Mouse (Mus musculus) lung, embryonic 14.5 days (tissue): ENCODE results near the gene Cfap46. TPM values are rescaled to one million over a fixed set of nuclear protein-coding genes. Genes with fewer than 3 reads are reported as not detected.

Source experiments
- ATAC-seq: fragments of 200-750 bp; cut with Nextera tagmentation; 2 replicates; pipeline ENCODE4 v1.8.0; 2017; ENCODE audit warnings: mild to moderate bottlenecking, moderate TSS enrichment, moderate library complexity; ENCODE audit not compliant: insufficient read depth
- DNase-seq: peaks from one replicate; pipeline ENCODE4 v3.0.0-alpha.2; 2015
- H3K27ac ChIP-seq: fragments of 300-500 bp; sonication (generic); 2 replicates; pipeline ENCODE4 v1.5.1; 2014; ENCODE audit warnings: low read depth, mild to moderate bottlenecking, moderate library complexity
- H3K27me3 ChIP-seq: fragments of 300-500 bp; sonication (generic); 2 replicates; pipeline ENCODE4 v1.6.1; 2014; ENCODE audit warnings: low read length, control low read depth; ENCODE audit not compliant: insufficient read depth
- H3K36me3 ChIP-seq: fragments of 300-500 bp; sonication (generic); 2 replicates; pipeline ENCODE4 v1.6.1; 2014; ENCODE audit warnings: control low read depth; ENCODE audit not compliant: insufficient read depth
- H3K4me1 ChIP-seq: fragments of 300-500 bp; sonication (generic); 2 replicates; pipeline ENCODE4 v1.6.1; 2014; ENCODE audit warnings: antibody characterized with exemption, control low read depth; ENCODE audit not compliant: insufficient read depth
- H3K4me2 ChIP-seq: fragments of 300-500 bp; sonication (generic); 2 replicates; pipeline ENCODE4 v1.6.1; 2014; ENCODE audit warnings: mild to moderate bottlenecking
- H3K4me3 ChIP-seq: fragments of 300-500 bp; sonication (generic); 2 replicates; pipeline ENCODE4 v1.5.1; 2014; ENCODE audit warnings: low read depth, low read length
- H3K9ac ChIP-seq: fragments of 300-500 bp; sonication (generic); 2 replicates; pipeline ENCODE4 v1.6.1; 2014
- H3K9me3 ChIP-seq: fragments of 300-500 bp; sonication (generic); 2 replicates; pipeline ENCODE4 v1.6.1; 2016; ENCODE audit warnings: low read depth, low read length, control low read depth
- CTCF ChIP-seq: IDR thresholded peaks from 2 replicates; pipeline ENCODE4 v1.5.1; 2016; ENCODE audit warnings: antibody characterized with exemption, low read depth
- WGBS: fragments of 180-500 bp; shearing (Covaris S2); extraction: QIAGEN DNeasy Blood & Tissue Kit; methylation state at CpG from one replicate; pipeline ENCODE4 v1.1.7; 2014; 5-methylcytosine and 5-hydroxymethylcytosine counted together
- polyA plus RNA-seq: library from polyadenylated mRNA; unstranded; fragments of >200 nt; fragmentation: Nextera tagmentation; extraction: Ambion mirVana; gene quantifications from 2 replicates; pipeline ENCODE4 v1.2.1, GENCODE M21; 2014

Cfap46 gene
- 0.13 and 0.34 TPM in 2 replicates for polyA plus RNA-seq

- WGBS: under 1% methylated on average over 31 of the region's 31 CpGs
- peak within 1 kb of the TSS; percentile 45 for H3K4me3 ChIP-seq
- H3K9ac ChIP-seq: peak within 1 kb of the TSS; percentile 42
- peak within 1 kb of the TSS; percentile 92 for H3K4me2 ChIP-seq
- H3K4me1 ChIP-seq: no peaks in the 10 kb centered on the region
- ATAC-seq (peak; percentile 96), DNase-seq (peak; percentile 88)
- no peaks in the 10 kb centered on the region for H3K36me3 ChIP-seq
- TF ChIP-seq CTCF: no peak
- no peaks in the 10 kb centered on the region for H3K9me3 ChIP-seq
- H3K27me3 ChIP-seq: no peaks in the 10 kb centered on the region
- H3K27ac ChIP-seq: no peak within 1 kb of the TSS
Measured at GRCm38 (mm10) chr7:139683706-139684552, at the start of gene Cfap46. Gene Cfap46 (minus strand): TSS chr7:139683817.

DNA sequence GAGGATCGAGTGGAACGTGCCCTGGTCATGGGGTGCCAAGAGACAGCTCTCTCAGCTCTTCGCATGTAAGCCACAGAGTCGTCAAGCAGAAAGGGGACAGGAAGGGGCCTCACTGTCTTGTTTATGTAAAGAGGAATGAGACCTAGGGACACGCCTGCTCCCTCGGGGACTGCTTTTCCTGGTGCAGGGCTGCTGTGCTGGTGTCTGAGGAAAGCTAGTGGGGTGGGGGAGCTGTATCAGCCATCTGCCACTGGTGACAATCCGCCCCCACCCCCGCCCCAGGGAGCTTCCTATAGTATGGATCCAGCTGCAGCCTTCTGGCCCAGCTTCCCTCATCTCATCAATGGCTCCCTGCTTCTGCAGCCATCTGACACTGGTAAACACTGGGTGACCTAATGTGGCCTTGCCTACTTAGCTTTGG lies 47.7 kb upstream of the Cfap46 start:
- no peak overlapping the region for H3K4me3 ChIP-seq
- H3K9ac ChIP-seq: no peak overlapping the region
- peak; percentile 61 for DNase-seq
- ATAC-seq: peak; percentile 88
- H3K4me1 ChIP-seq: no peaks in the 10 kb centered on the region
- H3K4me2 ChIP-seq: no peak overlapping the region
- H3K36me3 ChIP-seq: no peaks in the 10 kb centered on the region
- WGBS: 18% methylated on average over 8 of the region's 8 CpGs
- H3K9me3 ChIP-seq: no peaks in the 10 kb centered on the region
- no peak for TF ChIP-seq CTCF
- peak overlapping the region; percentile 16; the same call in 1 of the 2 replicates for H3K27ac ChIP-seq
- H3K27me3 ChIP-seq: no peaks in the 10 kb centered on the region

- no peaks in the 10 kb centered on the region for H3K9me3 ChIP-seq
- no peak overlapping the region for H3K4me3 ChIP-seq
- no peak for TF ChIP-seq CTCF
- no peak overlapping the region for H3K9ac ChIP-seq
- no peak for DNase-seq
- no peak overlapping the region for H3K4me2 ChIP-seq
- H3K36me3 ChIP-seq: no peaks in the 10 kb centered on the region
- H3K27me3 ChIP-seq: no peaks in the 10 kb centered on the region
- no peaks in the 10 kb centered on the region for H3K4me1 ChIP-seq
- no peak overlapping the region for H3K27ac ChIP-seq
- 39% methylated on average over 3 of the region's 3 CpGs for WGBS
- no peak for ATAC-seq
Measured at GRCm38 (mm10) chr7:139727072-139727471, 43.5 kb upstream of the Cfap46 start.

- ATAC-seq: no peak
- Histone ChIP-seq H3K4me3 (no peak overlapping the region), H3K4me2 (no peak overlapping the region), H3K4me1 (no peaks in the 10 kb centered on the region), H3K27ac (no peak overlapping the region), H3K36me3 (no peaks in the 10 kb centered on the region), H3K9ac (no peak overlapping the region), H3K9me3 (no peaks in the 10 kb centered on the region), H3K27me3 (no peaks in the 10 kb centered on the region)
- no peak for DNase-seq
- 30% methylated on average over 1 of the region's 1 CpGs for WGBS
- TF ChIP-seq CTCF: no peak
Measured at GRCm38 (mm10) chr7:139725641-139726040, 42.0 kb upstream of the Cfap46 start.

DNA sequence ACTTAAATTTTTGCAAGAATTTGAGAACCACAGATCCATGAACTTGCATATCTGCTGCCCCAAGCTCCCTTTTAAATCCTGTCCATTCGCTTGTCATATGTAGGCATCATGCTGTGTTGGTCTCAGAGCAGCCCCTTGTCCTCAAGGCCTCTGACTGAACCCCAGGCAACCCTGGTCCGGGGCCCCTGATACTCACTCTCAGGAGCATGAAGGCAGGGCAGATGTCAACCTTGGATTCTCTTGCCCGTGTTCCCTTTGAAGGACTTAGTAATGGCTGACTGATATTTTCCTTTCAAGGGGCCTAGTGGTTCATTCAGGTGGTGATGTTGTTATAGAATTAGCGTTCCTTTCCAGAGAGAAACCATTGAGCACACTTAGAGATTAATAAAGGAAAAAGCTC lies 40.4 kb upstream of the Cfap46 start:
- no peak for DNase-seq
- Histone ChIP-seq H3K4me3 (no peak overlapping the region), H3K4me2 (no peak overlapping the region), H3K9me3 (no peaks in the 10 kb centered on the region), H3K9ac (no peak overlapping the region), H3K36me3 (no peaks in the 10 kb centered on the region), H3K4me1 (no peaks in the 10 kb centered on the region), H3K27me3 (no peaks in the 10 kb centered on the region), H3K27ac (no peak overlapping the region)
- no peak for TF ChIP-seq CTCF
- 81% methylated on average over 4 of the region's 4 CpGs for WGBS
- ATAC-seq: no peak

GRCm38 (mm10) chr7:139721196-139721595 lies 37.6 kb upstream of the Cfap46 start:
- DNase-seq (no peak), ATAC-seq (no peak)
- TF ChIP-seq CTCF: no peak
- 91% methylated on average over 2 of the region's 2 CpGs for WGBS
- Histone ChIP-seq H3K9me3 (no peaks in the 10 kb centered on the region), H3K36me3 (no peaks in the 10 kb centered on the region), H3K27me3 (no peaks in the 10 kb centered on the region), H3K4me3 (no peak overlapping the region), H3K27ac (no peak overlapping the region), H3K4me2 (no peak overlapping the region), H3K9ac (no peak overlapping the region), H3K4me1 (no peaks in the 10 kb centered on the region)

DNA sequence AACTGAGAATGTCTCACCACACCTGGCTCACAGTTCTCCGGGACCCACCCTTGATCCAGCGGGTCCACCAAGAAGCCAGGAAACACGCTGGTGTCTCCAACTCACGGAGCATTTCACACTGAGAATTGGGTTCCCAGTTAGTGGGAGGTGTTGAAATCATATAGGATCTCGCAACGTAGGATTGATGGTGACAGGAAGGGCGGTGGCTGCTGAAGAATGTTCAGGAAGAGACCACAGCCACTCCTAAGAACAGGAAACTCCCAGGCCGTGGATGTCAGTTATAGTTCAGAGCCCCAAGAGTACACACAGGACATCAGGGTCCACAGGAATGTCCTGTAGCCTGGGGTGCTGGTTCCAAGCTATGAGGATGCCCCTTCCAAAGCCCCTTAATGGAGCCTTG lies 34.2 kb upstream of the Cfap46 start:
- TF ChIP-seq CTCF: no peak
- Histone ChIP-seq H3K4me1 (no peaks in the 10 kb centered on the region), H3K4me3 (no peak overlapping the region), H3K36me3 (no peaks in the 10 kb centered on the region), H3K9me3 (no peaks in the 10 kb centered on the region), H3K27me3 (no peaks in the 10 kb centered on the region), H3K4me2 (no peak overlapping the region), H3K27ac (no peak overlapping the region), H3K9ac (no peak overlapping the region)
- ATAC-seq: no peak
- no peak for DNase-seq
- WGBS: 75% methylated on average over 8 of the region's 8 CpGs
